ENCODE assay signal across 27 mouse cellular contexts in the genomic region with DNA sequence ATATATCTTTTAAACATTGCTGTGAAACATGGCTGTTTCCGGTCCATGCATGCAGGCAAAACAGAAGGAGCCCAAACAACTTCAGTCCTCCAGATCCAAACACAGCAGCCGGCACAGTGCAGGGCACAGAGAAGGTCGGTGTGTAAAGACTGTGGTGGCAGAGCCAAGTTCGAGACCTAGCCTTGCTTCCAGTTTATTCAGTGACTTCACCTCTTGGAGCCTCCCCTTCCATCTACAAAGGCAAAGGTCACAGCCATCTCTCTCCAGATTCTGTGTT.
DNase-seq lines count a peak whose midpoint lies in the region; ATAC-seq and TF ChIP-seq lines count a peak whose summit lies in the region.
"Had no signal": no experiment of that assay in that cellular context is flagged by ENCODE, and none has a peak within 500 bp of the region (broad histone marks: within the 10 kb centered on the region; RNA-seq: fewer than 3 reads in every experiment).

No protein-coding gene starts in this region.

- TF ChIP-seq CTCF in lung, embryonic 14.5 days (IDR thresholded peaks at IDR 0.05; ENCODE audit: low read depth) = no peak
- no peak for TF ChIP-seq CTCF in lung, adult 2 months (IDR thresholded peaks at IDR 0.05; ENCODE audit: insufficient read depth, low read length)
- no peak for TF ChIP-seq CTCF in left cerebral cortex, adult 2 months (IDR thresholded peaks at IDR 0.05)

- H3K4me3 ChIP-seq in kidney, embryonic 14.5 days (ENCODE audit: low read length) = no peak overlapping the region
- H3K4me3 ChIP-seq in lung, embryonic 14.5 days (ENCODE audit: low read depth, low read length) = no peak overlapping the region
- H3K4me3 ChIP-seq in lung, adult 2 months (replicated peaks; ENCODE audit: extremely low read depth, low read depth, low read length) = no peak overlapping the region
- H3K4me3 ChIP-seq in limb, embryonic 10.5 days = no peak overlapping the region
- H3K4me3 ChIP-seq in left cerebral cortex, adult 2 months = no peak overlapping the region
- H3K4me3 ChIP-seq: forebrain, embryonic 12.5 days; heart, adult 2 months; heart, embryonic 12.5 days; hindbrain, embryonic 15.5 days; lung, embryonic 15.5 days; midbrain, embryonic 10.5 days; midbrain, embryonic 15.5 days; neural tube, embryonic 15.5 days had no signal

- ATAC-seq in kidney, embryonic 14.5 days (ENCODE audit: low FRiP score, low TSS enrichment) = peak; percentile 59
- peak; percentile 65; the same call in 1 of the 2 replicates for ATAC-seq in lung, embryonic 14.5 days (ENCODE audit: insufficient read depth)
- ATAC-seq: CD4-positive, CD25-positive, alpha-beta regulatory T cell, adult 4 months; forebrain, postnatal 0 days; inflammation-experienced regulatory T-cells, adult 6 months; midbrain, embryonic 15.5 days had no signal

- H3K9ac ChIP-seq in kidney, embryonic 14.5 days (ENCODE audit: low read depth, low read length) = no peak overlapping the region
- no peak overlapping the region for H3K9ac ChIP-seq in lung, embryonic 14.5 days
- H3K9ac ChIP-seq: forebrain, embryonic 12.5 days; forebrain, postnatal 0 days; heart, embryonic 12.5 days; hindbrain, embryonic 15.5 days; liver, embryonic 14.5 days; lung, embryonic 15.5 days; midbrain, embryonic 15.5 days; neural tube, embryonic 15.5 days had no signal

- no peaks in the 10 kb centered on the region for H3K4me1 ChIP-seq in kidney, embryonic 14.5 days (ENCODE audit: control insufficient read depth, insufficient read depth, low read length)
- H3K4me1 ChIP-seq in lung, embryonic 14.5 days (ENCODE audit: insufficient read depth) = no peaks in the 10 kb centered on the region
- H3K4me1 ChIP-seq in lung, adult 2 months (ENCODE audit: control insufficient read depth, insufficient read depth, low read length) = no peaks in the 10 kb centered on the region
- peaks cover 18% of the 10 kb centered on the region for H3K4me1 ChIP-seq in limb, embryonic 10.5 days
- H3K4me1 ChIP-seq: forebrain, embryonic 12.5 days; heart, embryonic 12.5 days; hindbrain, embryonic 15.5 days; lung, embryonic 15.5 days; midbrain, embryonic 15.5 days had no signal

- intact Hi-C loops in left cerebral cortex, adult 2 months (cut with DNase I) = no loop called here

- H3K4me2 ChIP-seq in kidney, embryonic 14.5 days (replicated peaks; ENCODE audit: low read depth, low read length) = no peak overlapping the region
- no peak overlapping the region for H3K4me2 ChIP-seq in lung, embryonic 14.5 days
- H3K4me2 ChIP-seq: forebrain, embryonic 12.5 days; heart, embryonic 12.5 days; hindbrain, embryonic 15.5 days; lung, embryonic 15.5 days; midbrain, embryonic 15.5 days; neural tube, embryonic 15.5 days had no signal

- H3K27me3 ChIP-seq in kidney, embryonic 14.5 days (ENCODE audit: control insufficient read depth, insufficient read depth, low read length) = no peaks in the 10 kb centered on the region
- no peaks in the 10 kb centered on the region for H3K27me3 ChIP-seq in lung, embryonic 14.5 days (ENCODE audit: insufficient read depth, low read length)
- H3K27me3 ChIP-seq in limb, embryonic 10.5 days (ENCODE audit: low read depth, poor library complexity, severe bottlenecking) = no peaks in the 10 kb centered on the region
- H3K27me3 ChIP-seq: forebrain, embryonic 12.5 days; heart, embryonic 12.5 days; hindbrain, embryonic 15.5 days; lung, embryonic 15.5 days; midbrain, embryonic 15.5 days; neural tube, embryonic 15.5 days had no signal

- no peak for DNase-seq in kidney, postnatal 25 days
- no peak for DNase-seq in lung, embryonic 14.5 days
- DNase-seq in lung, adult 2 months = no peak
- DNase-seq in limb, embryonic 10.5 days (ENCODE audit: low spot score) = peak; percentile 35
- DNase-seq in left cerebral cortex, adult 2 months (ENCODE audit: extremely low spot score in 1 of 2, low spot score in 2 of 2) = no peak
- DNase-seq in yolk sac, embryonic 10.5 days (ENCODE audit: low spot score) = no peak
- DNase-seq: adrenal gland, postnatal 25 days; cerebellum, adult 11-12 months; cerebellum, adult 9-11 months; forebrain, postnatal 0 days; heart, adult 2 months; heart, postnatal 4 days; liver; spleen, adult 18-20 months; thymus, adult 2 months; thymus, postnatal 36 days had no signal

- H3K9me3 ChIP-seq in kidney, embryonic 14.5 days (ENCODE audit: control insufficient read depth, low read length) = no peaks in the 10 kb centered on the region
- H3K9me3 ChIP-seq in lung, embryonic 14.5 days (ENCODE audit: low read depth, low read length) = no peaks in the 10 kb centered on the region
- no peaks in the 10 kb centered on the region for H3K9me3 ChIP-seq in limb, embryonic 10.5 days (replicated peaks)
- H3K9me3 ChIP-seq: forebrain, embryonic 12.5 days; heart, embryonic 12.5 days; hindbrain, embryonic 15.5 days; lung, embryonic 15.5 days; midbrain, embryonic 10.5 days; midbrain, embryonic 15.5 days; neural tube, embryonic 15.5 days had no signal

- 35% methylated on average over 4 of the region's 4 CpGs for WGBS in kidney, embryonic 14.5 days
- WGBS in lung, embryonic 14.5 days = 42% methylated on average over 4 of the region's 4 CpGs
- WGBS in lung, adult 2 months = 40% methylated on average over 4 of the region's 4 CpGs
- WGBS in limb, embryonic 10.5 days = 59% methylated on average over 4 of the region's 4 CpGs

- no peaks in the 10 kb centered on the region for H3K36me3 ChIP-seq in kidney, embryonic 14.5 days (ENCODE audit: control insufficient read depth, insufficient read depth, low read length)
- no peaks in the 10 kb centered on the region for H3K36me3 ChIP-seq in lung, embryonic 14.5 days (ENCODE audit: insufficient read depth)
- no peaks in the 10 kb centered on the region for H3K36me3 ChIP-seq in limb, embryonic 10.5 days
- H3K36me3 ChIP-seq: forebrain, embryonic 12.5 days; heart, embryonic 12.5 days; hindbrain, embryonic 15.5 days; lung, embryonic 15.5 days; midbrain, embryonic 10.5 days; midbrain, embryonic 15.5 days; neural tube, embryonic 15.5 days had no signal

- no peak for TF ChIP-seq POLR2A in lung, adult 2 months (IDR thresholded peaks at IDR 0.05; ENCODE audit: borderline replicate concordance, extremely low read depth, low read depth, low read length)

- peak overlapping the region; percentile 83 for H3K27ac ChIP-seq in kidney, embryonic 14.5 days (ENCODE audit: low read depth, low read length)
- no peak overlapping the region; the same call in 1 of the 2 replicates for H3K27ac ChIP-seq in lung, embryonic 14.5 days (ENCODE audit: low read depth)
- H3K27ac ChIP-seq in limb, embryonic 10.5 days = peak overlapping the region; percentile 68
- no peak overlapping the region for H3K27ac ChIP-seq in left cerebral cortex, adult 2 months
- H3K27ac ChIP-seq: forebrain, embryonic 12.5 days; heart, adult 2 months; hindbrain, embryonic 15.5 days; liver, embryonic 14.5 days; lung, embryonic 15.5 days; midbrain, embryonic 10.5 days; midbrain, embryonic 15.5 days; neural tube, embryonic 15.5 days had no signal

Comparison
In these comparisons a context has a peak if more than half of its experiments do, and no peak if none do; other contexts are left out.
1. H3K27ac ChIP-seq: peak in kidney, embryonic 14.5 days (single experiment) and limb, embryonic 10.5 days (single experiment); none in lung, embryonic 14.5 days (single experiment) and left cerebral cortex, adult 2 months (single experiment).